Mouse (Mus musculus) ES-Bruce4 (cell line): ENCODE results near the gene Dexi. TPM values are rescaled to one million over a fixed set of nuclear protein-coding genes. Genes with fewer than 3 reads are reported as not detected.

Source experiments
- H3K27ac ChIP-seq: 2 replicates; pipeline ENCODE4 v1.5.1; 2012; ENCODE audit warnings: low read length, inconsistent platforms; ENCODE audit not compliant: insufficient read depth
- H3K27me3 ChIP-seq: 2 replicates; pipeline ENCODE4 v1.6.1; 2012; ENCODE audit warnings: mild to moderate bottlenecking, low read length, inconsistent platforms; ENCODE audit not compliant: control insufficient read depth, poor library complexity, insufficient read depth, severe bottlenecking
- H3K36me3 ChIP-seq: 2 replicates; pipeline ENCODE4 v1.6.1; 2012; ENCODE audit warnings: inconsistent platforms, mild to moderate bottlenecking, low read length, moderate library complexity; ENCODE audit not compliant: control insufficient read depth, poor library complexity, insufficient read depth, severe bottlenecking
- H3K4me1 ChIP-seq: one replicate; pipeline ENCODE4 v1.8.1; 2011; ENCODE audit warnings: low read length; ENCODE audit not compliant: control insufficient read depth, insufficient read depth
- H3K4me3 ChIP-seq: 2 replicates; pipeline ENCODE4 v1.5.1; 2011; ENCODE audit warnings: low read depth, mild to moderate bottlenecking, low read length
- H3K9ac ChIP-seq: 2 replicates; pipeline ENCODE4 v1.6.1; 2012; ENCODE audit warnings: low read depth, mild to moderate bottlenecking, inconsistent platforms; ENCODE audit not compliant: poor library complexity, severe bottlenecking
- H3K9me3 ChIP-seq: replicated peaks from 2 replicates; pipeline ENCODE4 v1.6.1; 2012; ENCODE audit warnings: mild to moderate bottlenecking, low read length, inconsistent platforms; ENCODE audit not compliant: control insufficient read depth, poor library complexity, insufficient read depth, severe bottlenecking
- CTCF ChIP-seq: IDR thresholded peaks from one replicate; pipeline ENCODE4 v1.8.1; 2011; ENCODE audit warnings: low read depth, low read length
- EP300 ChIP-seq: IDR thresholded peaks from 2 replicates; pipeline ENCODE4 v1.6.1; 2011; ENCODE audit warnings: low read depth, low read length; ENCODE audit not compliant: insufficient read depth
- POLR2A ChIP-seq: IDR thresholded peaks from one replicate; pipeline ENCODE4 v1.8.1; 2011; ENCODE audit warnings: low read length; ENCODE audit not compliant: insufficient read depth
- polyA plus RNA-seq: library from polyadenylated mRNA; stranded (reverse); fragments of >200 nt; gene quantifications from 2 replicates; pipeline ENCODE4 v1.2.4, GENCODE M21; 2011; ENCODE audit warnings: low read depth; ENCODE audit not compliant: missing spikeins, insufficient read depth, insufficient read length

Dexi gene
- polyA plus RNA-seq, 1 experiment = 7.0 TPM

DNA sequence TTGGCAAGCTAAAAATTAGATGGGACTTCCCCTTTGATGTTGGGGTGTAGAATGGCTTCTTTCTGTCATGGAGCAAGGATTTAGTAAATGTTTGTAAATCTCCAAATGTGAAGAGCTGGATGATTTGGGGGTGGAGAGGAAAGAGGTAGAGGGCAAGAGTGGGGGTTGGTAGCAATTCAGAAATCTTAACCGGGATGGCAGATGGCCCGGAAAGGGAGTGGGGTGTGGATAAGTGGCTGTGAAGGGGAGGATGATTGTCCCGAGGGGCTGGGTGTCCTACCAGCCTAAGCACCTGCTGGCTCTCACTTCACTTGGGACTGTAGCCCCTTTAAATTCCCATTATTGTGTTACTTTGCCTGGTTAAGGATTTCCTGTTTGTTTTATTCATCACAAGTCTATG lies 4.0 kb upstream of the Dexi start:
- Histone ChIP-seq H3K4me1 (no peaks in the 10 kb centered on the region), H3K27me3 (no peaks in the 10 kb centered on the region), H3K27ac (no peak overlapping the region), H3K9ac (no peak overlapping the region), H3K4me3 (no peak overlapping the region), H3K36me3 (no peaks in the 10 kb centered on the region), H3K9me3 (no peaks in the 10 kb centered on the region)
- no peak for TF ChIP-seq EP300
- TF ChIP-seq CTCF = no peak
- TF ChIP-seq POLR2A = no peak

DNA sequence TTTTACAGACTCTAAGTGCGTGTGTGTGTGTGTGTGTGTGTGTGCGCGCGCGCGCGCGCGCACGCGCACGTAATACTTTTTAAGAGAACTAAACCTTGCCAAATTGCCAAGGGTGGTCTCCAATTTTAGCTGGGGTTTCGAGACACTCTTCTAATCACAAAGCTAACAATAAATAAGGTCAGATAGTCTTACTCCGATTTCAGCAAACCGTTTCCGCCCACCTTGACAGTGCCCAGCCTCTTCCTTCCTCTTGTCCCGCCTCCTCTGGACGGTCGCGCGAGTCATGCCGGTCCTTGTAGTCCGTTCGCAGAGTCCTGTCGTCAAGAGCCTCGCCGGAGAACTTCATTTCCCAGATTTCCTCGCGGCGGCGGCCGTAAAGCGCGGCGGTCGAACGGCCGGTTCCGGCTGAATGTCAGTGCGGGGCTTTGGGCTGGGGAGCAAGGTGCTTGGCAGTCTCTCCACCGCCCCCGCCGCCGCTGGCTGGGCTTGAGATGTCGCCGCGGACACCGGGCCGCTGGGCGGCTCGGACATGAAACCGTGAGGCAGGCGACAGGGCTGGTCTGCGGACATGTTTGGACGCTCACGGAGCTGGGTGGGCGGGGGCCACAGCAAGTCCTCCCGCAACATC lies 2.3 kb upstream of the Dexi start, which contains the start of gene Clec16a:
TSS of gene Clec16a (plus strand) at position 345 of the 628 bp plus-strand sequence.
- Histone ChIP-seq H3K36me3 (no peaks in the 10 kb centered on the region), H3K4me3 (peak within 1 kb of the TSS; percentile 85), H3K9ac (peak within 1 kb of the TSS; percentile 75), H3K27me3 (no peaks in the 10 kb centered on the region), H3K9me3 (no peaks in the 10 kb centered on the region), H3K4me1 (peaks cover 2% of the 10 kb centered on the region), H3K27ac (no peak within 1 kb of the TSS)
- TF ChIP-seq EP300 (no peak), POLR2A (no peak), CTCF (no peak)

GRCm38 (mm10) chr16:10542266-10542665 lies 588 bp downstream of the Dexi start:
- Histone ChIP-seq H3K4me1 (peaks cover 2% of the 10 kb centered on the region), H3K4me3 (peak overlapping the region; percentile 68), H3K27me3 (no peaks in the 10 kb centered on the region), H3K36me3 (no peaks in the 10 kb centered on the region), H3K9ac (peak overlapping the region; percentile 83), H3K27ac (no peak overlapping the region), H3K9me3 (no peaks in the 10 kb centered on the region)
- no peak for TF ChIP-seq EP300
- TF ChIP-seq CTCF = no peak
- no peak for TF ChIP-seq POLR2A

GRCm38 (mm10) chr16:10541598-10541930 lies 1.3 kb downstream of the Dexi start:
- Histone ChIP-seq H3K27ac (no peak overlapping the region), H3K27me3 (no peaks in the 10 kb centered on the region), H3K4me3 (no peak overlapping the region), H3K4me1 (peaks cover 2% of the 10 kb centered on the region), H3K36me3 (no peaks in the 10 kb centered on the region), H3K9ac (no peak overlapping the region), H3K9me3 (no peaks in the 10 kb centered on the region)
- TF ChIP-seq POLR2A (no peak), EP300 (no peak), CTCF (no peak)

GRCm38 (mm10) chr16:10540763-10541597 lies 1.9 kb downstream of the Dexi start:
- Histone ChIP-seq H3K4me1 (peaks cover 2% of the 10 kb centered on the region), H3K9me3 (no peaks in the 10 kb centered on the region), H3K9ac (no peak overlapping the region), H3K36me3 (no peaks in the 10 kb centered on the region), H3K27me3 (no peaks in the 10 kb centered on the region), H3K4me3 (no peak overlapping the region), H3K27ac (no peak overlapping the region)
- no peak for TF ChIP-seq EP300
- no peak for TF ChIP-seq CTCF
- TF ChIP-seq POLR2A = no peak

DNA sequence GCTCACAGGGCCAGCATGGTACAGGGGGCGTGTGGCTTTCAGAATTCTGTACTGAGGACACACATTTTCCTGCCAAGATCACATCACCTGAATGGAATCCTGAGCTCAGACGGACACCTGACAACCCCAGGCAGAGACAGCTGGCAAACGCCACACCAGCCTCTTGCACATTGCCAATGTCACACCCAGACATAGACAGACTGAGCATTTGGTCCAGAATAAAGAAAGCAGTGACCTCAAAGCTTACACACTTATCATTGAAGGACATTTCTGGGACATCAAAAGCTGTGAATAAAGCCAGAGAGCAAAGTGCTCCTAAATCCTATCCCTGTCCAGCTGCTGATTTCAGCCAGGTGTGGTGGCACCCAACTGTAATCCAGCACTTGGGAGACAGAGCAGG lies 5.9 kb downstream of the Dexi start:
- no peaks in the 10 kb centered on the region for H3K36me3 ChIP-seq
- no peak overlapping the region for H3K9ac ChIP-seq
- H3K4me1 ChIP-seq = peaks cover 2% of the 10 kb centered on the region
- no peaks in the 10 kb centered on the region for H3K27me3 ChIP-seq
- no peak for TF ChIP-seq CTCF
- no peak for TF ChIP-seq EP300
- no peak for TF ChIP-seq POLR2A
- no peak overlapping the region for H3K4me3 ChIP-seq
- H3K9me3 ChIP-seq = no peaks in the 10 kb centered on the region
- no peak overlapping the region for H3K27ac ChIP-seq
